Mouse (Mus musculus) stomach, postnatal 0 days (tissue): ENCODE results near the gene Brwd1.

ENCODE experiments used
- CTCF ChIP-seq: IDR thresholded peaks from 2 replicates; pipeline ENCODE4 v1.5.1; 2016; ENCODE audit warnings: antibody characterized with exemption, low read depth, mild to moderate bottlenecking, moderate library complexity
- EP300 ChIP-seq: optimal IDR thresholded peaks from 2 replicates; pipeline ENCODE3; 2016; ENCODE audit warnings: antibody characterized with exemption

- TF ChIP-seq CTCF (no peak), EP300 (no peak)
Measured at GRCm38 (mm10) chr16:96081742-96082241, 534 bp downstream of the Brwd1 start.
